Mouse (Mus musculus) CD8-positive naive resting alpha-beta T cell, adult 2 months (primary cell): ENCODE data around the gene Fxn.

ENCODE experiments used
- DNase-seq, 2 experiments: peaks; one replicate each; pipeline ENCODE4 v3.0.0; 2022; ENCODE audit warnings: low read depth in 2 of 2, low spot score in 2 of 2

The Fxn gene

DNA sequence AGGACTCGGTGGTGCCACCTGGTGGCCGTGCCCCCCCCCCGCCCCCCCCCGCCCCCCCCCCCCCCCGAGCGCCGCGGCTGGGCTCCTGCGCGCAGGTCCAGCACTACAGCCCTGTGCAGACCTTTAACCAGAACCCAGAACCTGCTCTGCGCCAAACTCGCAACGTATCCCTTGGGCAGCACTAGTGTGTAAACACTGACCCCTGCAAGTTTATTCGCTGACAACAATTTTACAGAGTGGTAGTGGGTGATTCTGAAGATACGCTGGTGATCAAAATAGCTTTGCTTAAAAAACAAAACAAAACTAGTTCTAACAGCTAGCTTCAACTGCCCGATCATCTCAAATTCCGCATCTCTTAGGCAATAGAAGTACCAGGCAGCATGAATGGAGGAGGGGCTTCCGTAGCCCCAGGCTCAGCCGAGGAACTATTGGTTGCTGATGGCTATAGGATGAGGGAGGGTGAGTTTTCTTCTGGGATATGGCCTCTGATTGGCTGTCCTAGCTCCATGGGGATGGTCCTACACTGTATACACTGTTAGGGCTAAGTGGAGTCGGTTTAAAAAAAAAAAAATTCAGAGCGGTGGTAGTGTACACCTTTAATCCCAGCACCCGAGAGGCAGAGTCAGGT is at the start of gene Fxn:
Fxn (minus strand) TSS at position 5 of the 628 bp plus-strand sequence.
- DNase-seq: no peak

GRCm38 (mm10) chr19:24327921-24328320 is 47.5 kb upstream of the Fxn start:
- no peak for DNase-seq

DNA sequence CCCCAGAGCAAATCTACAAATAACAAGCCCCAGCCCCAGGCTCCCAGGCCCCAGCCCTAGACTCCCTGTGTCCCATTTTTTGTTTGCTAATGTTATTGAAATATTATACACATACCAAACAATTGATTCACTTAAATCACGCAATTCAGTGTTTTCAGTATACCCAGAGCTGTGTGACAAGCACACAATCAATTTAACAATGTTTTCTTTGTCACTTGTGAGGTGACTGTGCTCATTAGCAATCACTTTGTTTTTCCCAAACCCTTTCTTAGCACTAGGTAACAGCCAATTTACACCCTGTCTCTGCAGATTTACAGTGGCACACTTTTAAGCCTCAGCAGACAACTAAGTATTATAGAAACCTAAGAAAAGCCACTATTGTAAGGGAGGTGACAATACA is 46.6 kb upstream of the Fxn start:
- no peak for DNase-seq

DNA sequence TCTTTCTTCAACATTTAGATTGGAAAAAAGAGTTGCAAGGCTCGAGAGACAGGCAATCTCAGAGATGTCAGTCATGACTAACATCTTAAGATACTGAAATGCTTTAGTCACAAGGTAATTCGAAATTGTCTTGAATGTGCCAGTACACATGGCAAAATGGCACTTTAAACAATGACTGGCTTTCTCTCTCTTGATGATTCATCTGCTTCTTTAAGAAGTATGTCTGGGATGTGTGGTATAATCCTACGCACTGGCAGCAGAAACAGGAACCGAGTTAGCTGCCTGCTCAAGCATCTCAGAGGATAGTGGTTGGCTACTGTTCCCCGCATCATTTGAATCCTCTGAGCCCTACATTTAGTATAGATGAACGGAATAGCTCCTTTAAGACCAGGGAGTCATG is 45.3 kb upstream of the Fxn start:
- no peak for DNase-seq

DNA sequence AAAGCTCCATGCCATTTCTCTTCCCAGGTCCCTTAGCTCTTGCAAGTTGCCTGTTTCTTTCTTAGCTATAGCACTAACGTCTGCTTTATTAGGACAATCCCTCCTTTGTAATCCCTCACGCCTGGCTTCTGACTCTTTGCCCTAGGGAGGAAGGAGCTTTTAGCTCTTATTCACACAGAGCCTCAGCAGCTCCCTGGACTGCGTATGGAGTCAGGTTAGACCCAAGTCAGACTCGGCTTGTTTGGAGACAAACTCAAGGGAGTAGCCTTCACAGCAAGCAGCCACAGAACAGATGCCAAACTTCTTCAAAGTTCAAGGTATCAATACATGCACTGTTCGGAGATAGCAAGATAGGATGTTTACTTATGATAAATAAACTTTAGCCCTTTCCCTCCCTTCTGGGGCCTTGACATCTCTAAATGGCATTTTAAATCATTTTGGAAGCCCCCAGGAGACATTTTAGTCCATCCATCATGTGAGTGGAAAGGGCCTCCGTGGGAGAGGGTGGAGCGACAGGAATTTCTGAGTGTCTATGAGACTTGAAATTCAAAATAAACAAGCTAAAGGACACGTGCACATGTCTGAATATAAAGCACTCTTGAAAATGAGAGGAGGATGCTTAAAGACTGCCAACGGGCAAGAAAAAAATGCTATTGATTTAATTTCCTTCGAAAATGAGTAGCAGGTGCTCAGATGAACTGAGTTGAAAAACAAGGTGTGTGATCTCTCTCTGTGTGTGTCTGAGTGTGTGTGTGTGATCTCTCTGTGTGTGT is 43.6 kb upstream of the Fxn start:
- DNase-seq: no peak

DNA sequence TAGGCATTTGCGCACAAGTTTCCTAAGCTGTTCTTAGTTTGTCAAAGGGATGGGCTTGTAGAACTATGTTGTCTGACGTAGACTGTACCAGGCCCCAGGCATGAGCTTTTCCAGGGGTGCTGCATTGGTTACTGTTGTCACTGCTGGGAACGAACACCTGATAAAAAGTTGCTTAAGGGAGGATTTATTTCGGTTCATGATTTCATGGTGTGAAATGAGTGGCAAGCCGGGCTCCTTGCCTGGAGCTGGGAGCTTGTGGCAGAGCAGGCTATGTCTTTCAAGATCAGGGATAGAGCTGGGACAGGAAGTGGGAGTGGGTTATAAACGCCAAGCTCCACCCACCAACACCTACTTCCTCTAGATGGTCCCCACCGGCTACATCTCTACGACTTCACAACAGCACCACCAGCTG is 41.5 kb upstream of the Fxn start:
- no peak for DNase-seq

GRCm38 (mm10) chr19:24321211-24321899 is 41.0 kb upstream of the Fxn start:
- no peak for DNase-seq

- DNase-seq: no peak
Measured at GRCm38 (mm10) chr19:24318172-24318571, 37.8 kb upstream of the Fxn start.

- no peak for DNase-seq
Measured at GRCm38 (mm10) chr19:24317731-24318130, 37.3 kb upstream of the Fxn start.

DNA sequence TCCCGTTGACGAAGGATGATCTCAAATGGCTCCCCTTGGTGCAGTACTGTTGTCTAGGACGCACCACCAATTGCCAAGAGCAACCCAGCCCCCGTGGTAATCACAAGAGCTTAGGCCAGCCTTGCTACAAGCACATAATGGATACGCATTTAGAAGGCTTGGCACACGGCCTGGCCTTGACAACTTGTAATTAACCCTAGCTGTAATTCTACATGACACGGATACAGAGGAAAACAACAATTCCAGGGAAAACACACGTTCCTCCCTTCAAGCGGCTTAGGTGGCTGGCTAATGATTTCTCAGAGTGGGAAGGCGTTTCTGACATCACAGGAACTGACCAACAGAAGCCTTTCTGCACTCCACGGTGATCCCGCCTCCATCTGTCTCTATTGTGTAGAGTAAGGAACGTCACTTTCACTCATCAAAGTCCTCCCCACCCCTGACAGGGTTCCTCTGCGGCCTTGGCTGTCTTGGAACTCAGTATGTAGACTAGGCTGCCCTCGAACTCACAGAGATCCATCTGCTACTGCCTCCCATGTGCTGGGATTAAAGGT is 36.7 kb upstream of the Fxn start:
- no peak for DNase-seq

DNA sequence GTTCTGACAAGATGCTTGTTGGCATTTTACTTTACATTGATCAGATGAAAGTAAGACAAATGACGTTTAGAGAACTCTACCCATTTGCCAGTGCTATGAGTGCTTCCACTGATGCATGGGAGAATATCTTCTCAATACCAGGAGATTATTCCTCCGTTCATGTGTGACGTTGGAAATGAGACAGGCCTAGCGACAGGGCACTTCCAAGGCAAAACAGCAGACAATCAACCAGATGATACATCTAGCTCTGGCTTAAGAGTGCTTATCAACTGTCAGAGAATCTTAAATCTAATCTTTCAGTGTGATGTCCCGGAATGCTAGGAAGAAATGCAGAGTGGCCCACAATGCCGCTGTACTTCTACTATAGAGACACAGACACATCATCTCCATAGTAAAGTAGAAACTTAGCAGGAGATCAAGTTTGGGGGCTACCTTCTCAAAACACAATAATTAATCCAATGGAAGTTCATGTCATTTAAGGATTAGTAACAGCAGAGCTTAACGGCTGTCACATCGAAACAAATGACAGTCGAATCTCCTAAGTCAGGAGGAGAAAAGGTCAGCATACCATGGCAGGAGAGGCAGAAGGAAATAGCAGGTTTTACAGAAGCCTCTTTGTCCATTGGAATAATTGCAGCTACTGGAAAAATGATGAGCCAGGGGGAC is 35.8 kb upstream of the Fxn start:
- DNase-seq: no peak

- DNase-seq: no peak
Measured at GRCm38 (mm10) chr19:24315234-24315633, 34.8 kb upstream of the Fxn start.

GRCm38 (mm10) chr19:24314676-24315075 is 34.3 kb upstream of the Fxn start:
- DNase-seq: no peak

DNA sequence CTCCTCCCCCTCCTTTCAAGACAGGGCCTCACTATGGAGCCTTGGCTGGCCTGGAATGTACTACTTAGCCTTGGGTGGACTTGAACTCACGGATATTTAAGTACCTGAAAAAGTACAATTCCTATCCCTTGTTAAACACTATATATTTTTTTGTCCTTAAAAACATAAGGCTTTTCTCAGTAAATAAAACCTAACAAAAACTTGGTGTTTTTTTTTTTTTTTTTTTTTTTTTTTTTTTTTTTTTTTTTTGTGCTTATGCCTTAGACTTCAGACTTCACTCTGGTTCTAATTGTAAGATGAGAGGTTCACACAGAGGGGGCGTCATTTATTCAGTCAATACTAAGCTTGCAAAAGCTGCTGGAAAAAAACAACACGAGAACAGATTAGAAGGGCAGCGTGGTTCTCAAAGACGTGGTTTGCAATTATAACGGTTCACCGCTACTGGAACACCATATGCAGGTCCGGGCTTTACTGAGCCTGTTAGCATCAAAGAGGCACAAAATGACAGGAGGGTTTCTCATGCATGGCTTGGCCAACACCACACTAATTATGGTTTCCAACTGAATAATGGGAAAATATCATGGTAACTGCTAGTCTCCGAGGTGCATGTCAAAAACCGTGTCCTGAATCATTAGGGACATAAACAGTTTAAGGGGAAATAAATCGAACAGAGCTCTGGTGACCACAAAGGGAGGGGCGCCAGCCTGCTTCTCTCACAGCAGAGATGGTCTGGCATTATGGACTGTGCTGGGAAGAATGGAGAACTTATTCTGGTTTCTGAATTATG is 32.3 kb upstream of the Fxn start:
- no peak for DNase-seq

- DNase-seq: no peak
Measured at GRCm38 (mm10) chr19:24312046-24312445, 31.6 kb upstream of the Fxn start.

- no peak for DNase-seq
Measured at GRCm38 (mm10) chr19:24308305-24308705, 27.9 kb upstream of the Fxn start.

DNA sequence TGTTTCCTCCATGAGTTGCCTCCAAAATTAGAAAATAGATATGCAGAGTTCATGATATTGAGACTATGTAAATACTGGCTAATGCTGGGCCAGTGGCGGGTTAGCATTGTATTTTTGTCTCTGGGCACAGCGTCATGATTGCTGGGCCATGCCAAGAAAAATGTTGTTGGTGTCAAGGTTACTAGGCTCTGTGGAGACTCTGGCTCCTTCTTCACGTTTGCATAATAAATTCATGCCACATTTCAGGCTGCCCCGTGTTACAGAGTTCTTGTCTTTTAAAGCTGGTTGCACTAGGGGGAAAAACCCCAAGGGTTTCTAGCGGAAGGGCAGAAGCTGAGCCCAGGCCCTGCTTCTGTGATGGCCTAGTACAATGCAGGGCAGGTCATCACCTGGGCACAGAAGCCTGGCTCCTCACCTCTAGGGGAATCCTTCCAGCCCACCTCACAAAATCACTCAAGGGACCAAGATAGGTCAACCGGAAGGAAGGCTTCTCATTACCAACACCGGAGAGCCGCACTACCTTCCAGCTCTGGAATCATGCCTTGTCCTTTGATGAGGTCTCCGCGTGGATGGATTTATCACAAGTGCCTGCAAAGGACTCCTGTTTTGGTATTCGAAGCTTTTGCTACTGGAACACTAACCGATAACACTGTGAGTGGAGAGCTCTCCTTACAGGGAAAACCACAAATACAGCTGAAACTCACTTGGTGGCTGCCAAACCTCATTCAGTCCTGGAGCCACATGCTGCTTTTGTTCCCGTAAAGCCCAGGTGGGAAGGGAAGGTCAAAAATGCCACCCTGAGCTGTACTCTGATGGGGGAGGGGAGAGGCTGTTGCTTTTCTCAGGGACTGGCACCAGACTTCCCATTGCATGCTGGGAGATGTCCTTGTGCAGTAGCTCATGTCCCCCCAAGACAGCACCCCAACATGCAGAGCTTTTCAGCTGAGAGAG is 27.1 kb upstream of the Fxn start:
- DNase-seq: no peak

- no peak for DNase-seq
Measured at GRCm38 (mm10) chr19:24306351-24306750, 25.9 kb upstream of the Fxn start.

DNA sequence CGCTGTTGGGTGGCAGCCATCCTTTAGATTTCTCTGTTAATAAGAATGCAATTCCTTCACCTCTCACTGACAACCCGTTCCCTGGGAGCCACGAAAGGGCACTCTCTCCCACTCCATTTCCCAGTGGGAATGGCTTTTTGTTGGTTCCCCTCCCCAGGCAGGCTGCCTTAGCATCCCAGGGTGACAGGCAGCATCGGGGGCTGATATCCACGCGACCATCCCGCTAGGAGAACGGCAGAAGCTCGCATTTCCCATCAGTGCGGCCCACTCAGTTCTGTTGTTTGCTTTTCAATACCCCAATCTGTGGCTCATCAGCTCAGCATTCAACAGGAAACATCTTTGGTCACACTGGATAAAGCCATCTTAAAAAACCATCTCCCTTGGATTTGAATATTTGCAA is 21.8 kb upstream of the Fxn start:
- no peak for DNase-seq

DNA sequence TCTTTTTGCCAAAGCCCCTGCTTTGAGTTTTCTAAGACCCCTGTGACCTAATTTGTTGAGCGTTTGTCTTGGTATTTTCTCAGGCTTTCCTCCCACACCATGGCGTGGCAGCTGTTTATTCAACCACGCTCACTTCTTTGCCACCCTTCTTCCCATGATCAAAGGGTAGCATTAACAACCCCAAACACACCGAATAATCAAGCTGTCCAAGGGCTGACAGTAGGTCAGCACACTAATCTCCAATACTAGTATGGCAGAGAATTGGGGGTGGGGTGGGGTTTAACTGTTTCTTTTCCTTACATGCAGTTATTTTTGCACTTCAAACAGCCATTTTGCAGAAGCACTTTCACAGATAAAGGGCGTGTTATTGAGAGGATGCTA is 21.4 kb upstream of the Fxn start:
- DNase-seq: no peak
